Mouse (Mus musculus): Measurements from ENCODE around the gene Ankrd31. TPM values are rescaled to one million over a fixed set of nuclear protein-coding genes. Genes with fewer than 3 reads are reported as not detected.
"Not testable (repeated sequence)": the region's sequence is repeated elsewhere in the genome, so short reads cannot be mapped to it uniquely, and the experiment has no call there.

The Ankrd31 gene
- polyA plus RNA-seq, 1 experiment from 2014 or later: not detected

- no peaks in the 10 kb centered on the region for H3K9me3 ChIP-seq (replicated peaks)
- WGBS: 1% methylated on average over 53 of the region's 53 CpGs
- peak overlapping the region; percentile 76 for H3K9ac ChIP-seq
- peak overlapping the region; percentile 93 for H3K4me3 ChIP-seq
- ATAC-seq (replicated peaks; ENCODE audit: insufficient number of reproducible peaks, insufficient read depth, low FRiP score, low read depth): peak; percentile 47
- H3K27ac ChIP-seq: no peak overlapping the region
- peaks cover 22% of the 10 kb centered on the region for H3K27me3 ChIP-seq
- no peaks in the 10 kb centered on the region for H3K36me3 ChIP-seq
- H3K4me2 ChIP-seq: peak overlapping the region; percentile 100
- peaks cover 6% of the 10 kb centered on the region for H3K4me1 ChIP-seq (replicated peaks)
Measured at GRCm38 (mm10) chr13:96924985-96925745, 177.1 kb downstream of the Ankrd31 start.

- no peak overlapping the region for H3K27ac ChIP-seq
- peaks cover 6% of the 10 kb centered on the region for H3K4me1 ChIP-seq (replicated peaks)
- WGBS: 57% methylated on average over 10 of the region's 10 CpGs
- H3K27me3 ChIP-seq: peaks cover 22% of the 10 kb centered on the region
- no peak overlapping the region for H3K9ac ChIP-seq
- no peaks in the 10 kb centered on the region for H3K36me3 ChIP-seq
- peak overlapping the region; percentile 93; the same call in 1 of the 2 replicates for H3K4me3 ChIP-seq
- peak overlapping the region; percentile 100; the same call in 1 of the 2 replicates for H3K4me2 ChIP-seq
- H3K9me3 ChIP-seq (replicated peaks): no peaks in the 10 kb centered on the region
- ATAC-seq (replicated peaks; ENCODE audit: insufficient number of reproducible peaks, insufficient read depth, low FRiP score, low read depth): no peak
Measured at GRCm38 (mm10) chr13:96925991-96926725, 178.1 kb downstream of the Ankrd31 start.

- H3K4me3 ChIP-seq: no peak overlapping the region
- peaks cover 6% of the 10 kb centered on the region for H3K4me1 ChIP-seq (replicated peaks)
- H3K9me3 ChIP-seq (replicated peaks): no peaks in the 10 kb centered on the region
- no peak overlapping the region for H3K27ac ChIP-seq
- peaks cover 22% of the 10 kb centered on the region for H3K27me3 ChIP-seq
- 92% methylated on average over 1 of the region's 1 CpGs for WGBS
- no peak for ATAC-seq (replicated peaks; ENCODE audit: insufficient number of reproducible peaks, insufficient read depth, low FRiP score, low read depth)
- H3K4me2 ChIP-seq: no peak overlapping the region
- no peaks in the 10 kb centered on the region for H3K36me3 ChIP-seq
- H3K9ac ChIP-seq: no peak overlapping the region
Measured at GRCm38 (mm10) chr13:96927781-96928180, 179.7 kb downstream of the Ankrd31 start.

GRCm38 (mm10) chr13:96928432-96929039, 180.5 kb downstream of the Ankrd31 start:
- Histone ChIP-seq H3K4me1 (replicated peaks) (peaks cover 10% of the 10 kb centered on the region), H3K4me3 (no peak overlapping the region), H3K9ac (no peak overlapping the region), H3K36me3 (no peaks in the 10 kb centered on the region), H3K4me2 (no peak overlapping the region), H3K27me3 (peaks cover 19% of the 10 kb centered on the region), H3K27ac (no peak overlapping the region), H3K9me3 (replicated peaks) (no peaks in the 10 kb centered on the region)
- 66% methylated on average over 8 of the region's 8 CpGs for WGBS
- ATAC-seq (replicated peaks; ENCODE audit: insufficient number of reproducible peaks, insufficient read depth, low FRiP score, low read depth): no peak

- no peak for ATAC-seq (replicated peaks; ENCODE audit: insufficient number of reproducible peaks, insufficient read depth, low FRiP score, low read depth)
- no peak overlapping the region for H3K4me2 ChIP-seq
- H3K36me3 ChIP-seq: no peaks in the 10 kb centered on the region
- H3K27me3 ChIP-seq: no peaks in the 10 kb centered on the region
- no peak overlapping the region for H3K27ac ChIP-seq
- WGBS: 83% methylated on average over 5 of the region's 5 CpGs
- 0 out of 2 replicates have a peak, but pooled peaks cover 6% of the 10 kb centered on the region for H3K4me1 ChIP-seq (replicated peaks)
- H3K9ac ChIP-seq: no peak overlapping the region
- H3K4me3 ChIP-seq: no peak overlapping the region
- H3K9me3 ChIP-seq (replicated peaks): no peaks in the 10 kb centered on the region
Measured at GRCm38 (mm10) chr13:96932745-96933144, 184.7 kb downstream of the Ankrd31 start.

- Histone ChIP-seq H3K27me3 (no peaks in the 10 kb centered on the region), H3K36me3 (no peaks in the 10 kb centered on the region), H3K4me3 (no peak overlapping the region), H3K4me1 (replicated peaks) (0 out of 2 replicates have a peak, but pooled peaks cover 6% of the 10 kb centered on the region), H3K9me3 (replicated peaks) (no peaks in the 10 kb centered on the region), H3K27ac (no peak overlapping the region), H3K9ac (no peak overlapping the region), H3K4me2 (peak overlapping the region; percentile 23; the same call in 1 of the 2 replicates)
- 22% methylated on average over 8 of the region's 8 CpGs for WGBS
- no peak for ATAC-seq (replicated peaks; ENCODE audit: insufficient number of reproducible peaks, insufficient read depth, low FRiP score, low read depth)
Measured at GRCm38 (mm10) chr13:96933367-96933766, 185.3 kb downstream of the Ankrd31 start.

- H3K4me1 ChIP-seq (replicated peaks): 0 out of 2 replicates have a peak, but pooled peaks cover 6% of the 10 kb centered on the region
- no peaks in the 10 kb centered on the region for H3K36me3 ChIP-seq
- no peak overlapping the region for H3K9ac ChIP-seq
- no peak for ATAC-seq (replicated peaks; ENCODE audit: insufficient number of reproducible peaks, insufficient read depth, low FRiP score, low read depth)
- no peak overlapping the region for H3K4me3 ChIP-seq
- no peak overlapping the region for H3K4me2 ChIP-seq
- no peaks in the 10 kb centered on the region for H3K9me3 ChIP-seq (replicated peaks)
- H3K27ac ChIP-seq: no peak overlapping the region
- H3K27me3 ChIP-seq: no peaks in the 10 kb centered on the region
- WGBS: 69% methylated on average over 6 of the region's 6 CpGs
Measured at GRCm38 (mm10) chr13:96936173-96936777, 188.2 kb downstream of the Ankrd31 start.

- WGBS: 71% methylated on average over 10 of the region's 10 CpGs
- H3K4me2 ChIP-seq: no peak overlapping the region
- no peak for ATAC-seq (replicated peaks; ENCODE audit: insufficient number of reproducible peaks, insufficient read depth, low FRiP score, low read depth)
- no peaks in the 10 kb centered on the region for H3K36me3 ChIP-seq
- H3K27ac ChIP-seq: no peak overlapping the region
- no peak overlapping the region for H3K9ac ChIP-seq
- H3K4me3 ChIP-seq: no peak overlapping the region
- no peaks in the 10 kb centered on the region for H3K27me3 ChIP-seq
- no peaks in the 10 kb centered on the region for H3K9me3 ChIP-seq (replicated peaks)
- H3K4me1 ChIP-seq (replicated peaks): 0 out of 2 replicates have a peak, but pooled peaks cover 6% of the 10 kb centered on the region
Measured at GRCm38 (mm10) chr13:96937059-96937558, 189.0 kb downstream of the Ankrd31 start.

GRCm38 (mm10) chr13:96939680-96940079, 191.6 kb downstream of the Ankrd31 start:
- Histone ChIP-seq H3K4me1 (replicated peaks) (peaks cover 10% of the 10 kb centered on the region), H3K27ac (no peak overlapping the region), H3K27me3 (no peaks in the 10 kb centered on the region), H3K4me2 (no peak overlapping the region), H3K9me3 (replicated peaks) (no peaks in the 10 kb centered on the region), H3K4me3 (no peak overlapping the region), H3K9ac (no peak overlapping the region), H3K36me3 (no peaks in the 10 kb centered on the region)
- ATAC-seq (replicated peaks; ENCODE audit: insufficient number of reproducible peaks, insufficient read depth, low FRiP score, low read depth): no peak
- 72% methylated on average over 10 of the region's 10 CpGs for WGBS

- H3K9ac ChIP-seq; H3K27ac ChIP-seq; H3K4me2 ChIP-seq; H3K4me3 ChIP-seq; ATAC-seq (replicated peaks; ENCODE audit: insufficient number of reproducible peaks, insufficient read depth, low FRiP score, low read depth); H3K27me3 ChIP-seq; H3K4me1 ChIP-seq (replicated peaks); H3K36me3 ChIP-seq; H3K9me3 ChIP-seq (replicated peaks): not testable (repeated sequence)
- WGBS: 83% methylated on average over 11 of the region's 11 CpGs
Measured at GRCm38 (mm10) chr13:96941481-96941880, 193.4 kb downstream of the Ankrd31 start.

GRCm38 (mm10) chr13:96943571-96943970, 195.5 kb downstream of the Ankrd31 start:
- Histone ChIP-seq H3K9ac (no peak overlapping the region), H3K27ac (no peak overlapping the region), H3K36me3 (no peaks in the 10 kb centered on the region), H3K4me3 (no peak overlapping the region), H3K4me2 (no peak overlapping the region), H3K4me1 (replicated peaks) (peaks cover 10% of the 10 kb centered on the region), H3K27me3 (no peaks in the 10 kb centered on the region), H3K9me3 (replicated peaks) (no peaks in the 10 kb centered on the region)
- no peak for ATAC-seq (replicated peaks; ENCODE audit: insufficient number of reproducible peaks, insufficient read depth, low FRiP score, low read depth)
- 40% methylated on average over 3 of the region's 3 CpGs for WGBS

All from heart, embryonic 15.5 days (tissue).